Mouse (Mus musculus): ENCODE results near the gene Gpr84.

GRCm38 (mm10) chr15:103281465-103282205, 28.8 kb downstream of the Gpr84 start:
- TF ChIP-seq CTCF (IDR thresholded peaks at IDR 0.05; ENCODE audit: low read depth, low read length) (no peak), POLR2A (IDR thresholded peaks at IDR 0.05; ENCODE audit: insufficient read depth, low read length) (no peak), EP300 (IDR thresholded peaks at IDR 0.05; ENCODE audit: insufficient read depth, low read depth, low read length) (no peak)
